Mouse (Mus musculus) thymus, postnatal 4 days (tissue): ENCODE measurements at regions not wholly inside any gene's neighbourhood (a gene's known extent, or its start where the extent isn't known, plus 50 kb on each side); places are given as distances from the start of the nearest gene placed in this dataset.

Experiments used
- DNase-seq: peaks from one replicate; pipeline ENCODE4 v3.0.0; 2021

- DNase-seq, result no peak
Observed at GRCm38 (mm10) chr9:122629171-122629904, 117.8 kb upstream of the Topaz1 start.

- no peak for DNase-seq
Observed at GRCm38 (mm10) chr9:122631793-122632192, 115.4 kb upstream of the Topaz1 start.

GRCm38 (mm10) chr9:122633484-122633883 lies 113.7 kb upstream of the Topaz1 start:
- DNase-seq, result no peak

- no peak for DNase-seq
Observed at GRCm38 (mm10) chr9:122635138-122635964, 111.8 kb upstream of the Topaz1 start.

- no peak for DNase-seq
Observed at GRCm38 (mm10) chr9:122637591-122637990, 109.6 kb upstream of the Topaz1 start.

GRCm38 (mm10) chr9:122639239-122639638 lies 107.9 kb upstream of the Topaz1 start:
- DNase-seq, result no peak

GRCm38 (mm10) chr9:122642913-122643312 lies 104.2 kb upstream of the Topaz1 start:
- DNase-seq, result no peak

- DNase-seq, result no peak
Observed at GRCm38 (mm10) chr9:122645569-122645968, 101.6 kb upstream of the Topaz1 start.

- no peak for DNase-seq
Observed at GRCm38 (mm10) chr9:122650862-122651261, 96.3 kb upstream of the Topaz1 start.

- DNase-seq, result peak; percentile 85
Observed at GRCm38 (mm10) chr9:122655583-122655982, 91.6 kb upstream of the Topaz1 start.

- no peak for DNase-seq
Observed at GRCm38 (mm10) chr9:122660050-122660449, 87.1 kb upstream of the Topaz1 start.

- DNase-seq, result no peak
Observed at GRCm38 (mm10) chr9:122666978-122667645, 80.0 kb upstream of the Topaz1 start.

- DNase-seq, result no peak
Observed at GRCm38 (mm10) chr9:122667646-122667981, 79.5 kb upstream of the Topaz1 start.

- no peak for DNase-seq
Observed at GRCm38 (mm10) chr9:122673777-122674176, 73.4 kb upstream of the Topaz1 start.

- no peak for DNase-seq
Observed at GRCm38 (mm10) chr9:122678001-122678696, 69.0 kb upstream of the Topaz1 start.

GRCm38 (mm10) chr9:122687170-122687569 lies 60.0 kb upstream of the Topaz1 start:
- DNase-seq, result peak; percentile 14

GRCm38 (mm10) chr9:122691879-122692278 lies 55.3 kb upstream of the Topaz1 start:
- peak; percentile 39 for DNase-seq

- no peak for DNase-seq
Observed at GRCm38 (mm10) chr9:122695724-122696123, 51.4 kb upstream of the Topaz1 start.
